Mouse (Mus musculus) mesoderm, embryonic 11.5 days (tissue): ENCODE measurements around the gene Gm49358.

Source experiments
- DNase-seq: peaks from one replicate; pipeline ENCODE4 v3.0.0-alpha.2; 2012; ENCODE audit warnings: low read depth, low spot score

Gm49358 gene

GRCm38 (mm10) chr10:86763672-86764071 is at the start of gene Gm49358:
Gm49358 (plus strand) TSS chr10:86763972.
- DNase-seq = no peak

- peak; percentile 50 for DNase-seq
Observed at GRCm38 (mm10) chr10:86727548-86727980, 36.2 kb upstream of the Gm49358 start.

- no peak for DNase-seq
Observed at GRCm38 (mm10) chr10:86728176-86728575, 35.6 kb upstream of the Gm49358 start.

DNA sequence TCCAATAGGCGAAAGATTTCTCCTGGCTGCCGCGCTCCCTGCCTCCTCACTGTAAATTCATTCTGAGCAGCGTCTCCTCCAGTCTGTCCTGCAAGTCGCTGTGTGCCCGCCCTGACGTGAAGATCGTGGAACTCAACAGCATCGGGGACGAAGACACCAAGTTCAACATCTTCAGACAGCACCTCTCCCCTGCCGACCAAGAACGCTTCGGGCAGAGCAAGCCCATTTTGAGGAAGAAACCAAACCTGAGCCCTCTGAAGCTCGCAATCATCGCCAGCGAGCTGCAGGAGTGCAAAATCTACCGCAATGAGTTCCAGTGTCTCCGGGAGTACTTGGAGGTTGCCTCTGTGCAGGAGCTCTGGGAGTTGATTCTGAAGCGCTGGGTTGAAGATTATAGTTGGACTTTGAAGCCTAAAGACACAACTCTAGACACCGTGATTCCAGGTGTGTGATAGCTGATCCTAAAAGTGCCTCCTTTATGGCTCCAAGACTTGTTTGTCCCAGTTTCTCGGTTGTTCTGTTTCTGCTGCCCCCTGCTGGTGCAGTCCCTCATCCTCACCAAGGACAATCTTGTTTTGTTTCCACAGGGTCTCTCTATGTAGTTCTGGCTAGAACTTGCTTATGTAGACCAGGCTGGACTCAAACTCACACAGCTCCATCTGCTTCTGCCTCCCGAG is 32.8 kb upstream of the Gm49358 start:
- DNase-seq = peak; percentile 90

DNA sequence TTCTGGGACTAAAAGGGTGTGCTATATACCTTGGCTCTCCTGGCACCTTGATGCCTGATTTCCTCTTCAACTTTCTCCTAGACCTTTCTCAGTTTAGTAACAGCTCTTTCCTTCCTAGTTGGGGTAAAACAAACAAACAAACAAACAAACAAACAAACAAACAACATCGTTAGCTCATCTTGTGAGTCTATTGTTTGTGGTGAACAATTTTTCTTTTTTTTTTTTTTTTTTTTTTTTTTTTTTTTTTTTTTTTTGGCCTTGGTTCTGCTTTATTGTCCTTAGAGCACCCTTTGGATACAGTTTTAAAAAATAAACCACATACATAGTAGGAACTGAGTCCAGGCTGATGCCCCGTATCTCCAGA is 32.3 kb upstream of the Gm49358 start:
- DNase-seq = no peak

GRCm38 (mm10) chr10:86735036-86735435 is 28.7 kb upstream of the Gm49358 start:
- DNase-seq = no peak

- DNase-seq = no peak
Observed at GRCm38 (mm10) chr10:86742918-86743317, 20.9 kb upstream of the Gm49358 start.

GRCm38 (mm10) chr10:86744306-86744705 is 19.5 kb upstream of the Gm49358 start:
- no peak for DNase-seq

- DNase-seq = no peak
Observed at GRCm38 (mm10) chr10:86755816-86756502, 7.8 kb upstream of the Gm49358 start.

DNA sequence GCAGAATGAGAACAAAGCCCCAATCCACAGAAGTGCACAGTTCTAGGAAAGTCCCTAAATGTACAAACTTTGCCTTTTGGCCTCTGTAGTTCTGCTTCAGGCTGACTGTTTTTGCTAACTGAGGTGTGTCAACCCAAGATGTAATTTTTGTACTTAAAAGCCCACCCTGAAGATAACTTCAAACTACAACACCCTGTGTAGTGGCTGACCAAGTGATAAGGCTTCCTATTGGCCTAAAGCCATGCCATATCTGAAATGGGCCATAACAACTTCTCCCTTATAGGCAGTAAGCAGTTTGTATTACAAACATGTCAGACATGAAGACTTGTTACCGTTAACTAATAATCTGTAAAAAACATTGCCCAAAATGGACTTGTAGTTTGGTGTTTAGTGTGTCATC is 6.0 kb upstream of the Gm49358 start:
- DNase-seq = no peak

DNA sequence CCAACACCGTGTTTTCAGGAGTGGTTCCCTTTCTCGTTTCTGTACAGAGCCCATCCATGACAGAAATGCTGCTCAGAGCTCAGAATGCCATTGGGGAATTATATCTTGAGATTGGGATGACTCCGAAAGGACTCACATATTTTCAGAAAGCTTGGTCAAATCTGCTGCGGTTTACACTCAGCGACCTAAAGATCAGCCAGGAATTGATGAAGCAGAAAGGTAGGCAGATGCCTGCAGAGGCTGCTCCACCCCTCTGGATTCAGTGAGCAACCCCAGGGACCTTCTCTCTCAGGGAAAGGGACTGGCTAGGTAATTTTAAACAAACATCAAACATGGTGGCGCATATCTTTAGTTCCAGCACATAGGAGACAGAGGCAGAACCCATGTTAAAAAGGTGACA is 5.6 kb upstream of the Gm49358 start:
- DNase-seq = no peak

DNA sequence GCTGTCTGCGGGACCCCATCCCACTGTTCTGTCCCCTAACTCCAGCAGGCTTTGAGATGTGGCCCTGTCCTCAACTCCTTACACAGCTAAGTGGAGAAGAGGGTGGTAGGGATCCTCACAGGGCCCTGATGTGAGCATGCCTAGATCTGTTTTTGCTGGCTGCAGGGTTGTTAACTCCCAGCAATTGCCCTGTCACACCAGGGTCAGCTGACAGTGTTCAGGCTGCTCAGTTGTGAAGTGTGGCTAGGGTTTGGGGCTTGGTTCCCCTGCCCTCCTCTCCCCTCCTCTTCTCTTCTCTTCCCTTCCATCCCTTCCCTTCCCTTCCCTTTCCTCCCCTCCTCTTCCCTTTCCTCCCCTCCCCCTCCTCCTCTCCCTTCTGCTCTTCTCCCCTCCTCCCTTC is 2.5 kb upstream of the Gm49358 start:
- no peak for DNase-seq

DNA sequence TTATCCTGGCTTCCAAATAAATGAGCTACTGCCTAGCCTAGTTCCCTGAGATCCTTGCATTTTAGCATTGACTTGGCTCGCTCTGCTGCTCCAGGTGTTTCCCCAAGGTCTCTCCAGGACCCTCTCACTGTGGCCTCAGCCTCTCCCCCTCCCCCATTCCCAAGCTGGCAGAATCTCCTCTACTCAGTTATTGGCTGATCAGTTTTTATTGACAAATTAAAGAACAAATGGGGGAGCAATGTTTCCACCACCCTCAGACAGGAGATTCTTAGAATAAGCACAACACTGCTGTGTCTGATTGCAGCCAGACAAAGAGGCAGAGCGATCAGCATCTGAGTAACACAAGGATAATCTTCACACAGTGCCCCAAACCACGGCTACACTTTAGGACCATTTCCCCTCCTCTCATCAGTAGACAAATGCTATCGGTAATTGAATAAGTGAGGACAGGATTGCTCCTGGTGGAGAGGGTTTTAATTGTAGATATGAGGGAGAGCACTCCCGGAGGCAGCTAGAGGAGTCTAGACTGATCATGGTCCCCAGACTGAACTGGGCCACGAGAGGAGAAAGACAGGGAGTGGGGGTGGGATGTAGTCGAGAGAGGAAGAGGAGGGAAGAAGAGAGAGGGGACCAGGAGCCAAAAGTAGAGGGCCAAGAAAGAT is 1.9 kb upstream of the Gm49358 start:
- no peak for DNase-seq

DNA sequence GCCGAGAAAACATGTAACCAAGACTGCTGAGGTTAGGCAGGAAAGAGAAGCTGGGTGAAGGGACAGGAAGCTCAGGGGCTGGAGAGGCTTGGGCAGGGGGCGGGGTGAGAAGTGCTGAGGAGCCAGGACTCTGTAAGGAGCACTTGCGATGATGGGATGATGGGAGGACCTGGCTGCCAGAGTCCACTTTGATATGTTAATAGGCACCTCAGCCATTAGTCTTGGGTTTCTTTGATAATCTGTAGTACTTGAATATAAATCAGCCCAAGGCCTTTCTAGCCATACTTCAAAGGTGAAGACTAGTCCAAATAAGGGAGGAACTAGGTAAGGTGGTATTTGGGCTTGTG is 1.4 kb upstream of the Gm49358 start:
- no peak for DNase-seq

DNA sequence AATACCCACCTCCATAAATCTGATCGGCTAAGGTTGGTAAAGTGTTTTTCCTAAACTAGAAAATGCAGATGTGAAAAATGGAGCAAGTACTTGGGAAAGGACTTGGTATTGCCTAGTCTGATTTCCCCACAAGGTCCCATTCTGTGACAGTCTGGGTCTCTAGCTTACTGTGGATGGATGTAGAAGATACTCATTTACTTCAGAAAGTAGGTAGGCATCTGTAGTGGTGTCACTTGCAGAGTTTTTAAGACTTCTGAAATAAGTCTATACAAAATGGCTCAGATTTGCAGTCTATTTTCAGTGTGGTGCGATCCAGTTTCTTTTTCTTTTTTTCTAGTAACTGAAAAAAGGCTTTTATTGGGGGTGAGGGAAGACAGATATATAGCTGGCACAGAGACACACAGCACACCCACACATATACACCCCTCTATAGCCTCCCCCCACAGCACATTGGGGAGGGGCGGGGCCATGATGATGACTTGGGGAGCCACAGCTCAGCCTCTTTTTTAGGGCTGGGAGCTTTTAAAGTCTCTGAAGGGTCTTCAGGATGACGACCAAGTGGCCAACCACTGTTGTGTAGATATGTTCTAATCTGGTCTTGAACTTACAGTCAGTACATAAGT is 1.7 kb downstream of the Gm49358 start:
- no peak for DNase-seq

- DNase-seq = no peak
Observed at GRCm38 (mm10) chr10:86769216-86769615, 5.4 kb downstream of the Gm49358 start.

DNA sequence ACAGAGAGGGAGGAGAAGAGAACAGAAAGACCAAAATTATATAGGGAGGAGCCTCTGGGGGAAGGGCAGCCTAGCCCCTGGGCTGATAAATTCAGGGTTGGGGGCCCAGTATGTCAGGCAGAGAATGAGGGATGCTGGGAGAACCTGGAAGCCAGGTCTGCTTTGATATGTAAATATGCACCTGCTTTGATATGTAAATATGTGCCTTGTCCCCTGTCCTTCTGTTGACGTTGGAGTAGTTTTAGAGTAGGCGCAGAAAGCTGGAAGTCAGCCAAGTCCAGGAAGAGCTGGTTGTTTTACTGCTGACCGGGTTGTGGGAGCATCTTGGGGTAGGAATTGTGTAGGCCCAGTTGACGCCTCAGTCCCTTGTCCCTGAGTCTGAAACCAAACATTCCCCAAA is 6.0 kb downstream of the Gm49358 start:
- DNase-seq = no peak

- DNase-seq = no peak
Observed at GRCm38 (mm10) chr10:86771701-86772100, 7.9 kb downstream of the Gm49358 start.

DNA sequence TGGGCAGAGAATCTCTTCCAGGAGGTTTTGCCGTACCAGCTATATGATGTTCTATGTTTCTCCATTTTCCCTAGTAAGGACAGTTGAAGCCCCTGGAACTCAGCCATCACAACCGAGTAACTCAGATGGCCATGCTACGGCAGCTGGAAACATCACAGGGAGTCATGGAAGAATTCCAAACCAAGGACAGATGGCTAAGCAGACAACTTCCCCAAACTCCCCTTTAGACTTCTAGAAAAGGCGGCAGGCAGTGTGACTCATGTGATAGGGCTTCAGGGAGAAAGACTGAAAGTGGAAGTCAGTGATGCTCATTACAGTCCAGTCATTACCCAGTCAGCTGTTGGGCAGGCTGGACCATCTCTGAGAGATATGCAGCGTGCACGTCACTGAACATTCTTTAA is 8.5 kb downstream of the Gm49358 start:
- DNase-seq = no peak

GRCm38 (mm10) chr10:86773360-86773759 is 9.6 kb downstream of the Gm49358 start:
- no peak for DNase-seq

GRCm38 (mm10) chr10:86776281-86776680 is 12.5 kb downstream of the Gm49358 start:
- DNase-seq = peak; percentile 11

DNA sequence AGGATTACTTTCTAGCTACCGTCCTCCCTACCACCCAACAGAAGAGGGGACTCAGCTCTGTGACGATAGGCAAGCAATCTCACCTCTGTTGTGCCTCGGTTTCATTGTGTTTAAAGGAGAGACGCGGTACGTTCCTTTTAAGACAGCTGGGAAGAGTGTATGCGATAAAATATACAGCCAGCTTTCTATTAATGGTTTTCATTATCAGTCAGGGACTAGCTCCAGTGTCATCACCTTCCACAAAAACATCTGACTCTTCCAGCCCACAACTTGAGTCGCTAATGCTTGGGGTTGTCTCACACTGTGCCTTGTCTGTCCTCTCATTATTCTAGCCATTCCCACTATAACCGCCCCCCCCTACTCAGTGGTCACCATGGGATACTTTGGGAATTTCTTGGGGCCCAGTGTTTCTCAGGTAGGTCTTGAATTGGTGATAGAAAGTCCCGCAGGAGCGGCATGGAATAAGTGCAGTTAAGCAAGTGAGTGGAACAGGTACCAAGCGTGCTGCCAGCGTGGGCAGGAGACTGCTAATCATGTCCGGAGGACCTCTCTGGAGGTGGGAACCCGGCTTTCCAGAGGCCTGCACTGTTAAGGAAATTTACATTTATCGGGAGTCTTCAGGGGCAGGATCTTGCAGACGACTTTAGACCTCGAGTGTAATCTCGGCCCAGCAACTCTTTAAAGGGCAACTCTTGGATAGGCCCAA is 14.0 kb downstream of the Gm49358 start:
- DNase-seq = peak; percentile 9
